Mouse (Mus musculus) spleen, postnatal 10 days (tissue): Measurements from ENCODE around the gene Ccdc138.
"Not testable (repeated sequence)": the region's sequence is repeated elsewhere in the genome, so short reads cannot be mapped to it uniquely, and the experiment has no call there.

Experiments
- DNase-seq, 2 experiments: peaks; one replicate each; pipeline ENCODE4 v3.0.0; 2021 to 2022; ENCODE audit warnings: low spot score in 2 of 2

The Ccdc138 gene

DNA sequence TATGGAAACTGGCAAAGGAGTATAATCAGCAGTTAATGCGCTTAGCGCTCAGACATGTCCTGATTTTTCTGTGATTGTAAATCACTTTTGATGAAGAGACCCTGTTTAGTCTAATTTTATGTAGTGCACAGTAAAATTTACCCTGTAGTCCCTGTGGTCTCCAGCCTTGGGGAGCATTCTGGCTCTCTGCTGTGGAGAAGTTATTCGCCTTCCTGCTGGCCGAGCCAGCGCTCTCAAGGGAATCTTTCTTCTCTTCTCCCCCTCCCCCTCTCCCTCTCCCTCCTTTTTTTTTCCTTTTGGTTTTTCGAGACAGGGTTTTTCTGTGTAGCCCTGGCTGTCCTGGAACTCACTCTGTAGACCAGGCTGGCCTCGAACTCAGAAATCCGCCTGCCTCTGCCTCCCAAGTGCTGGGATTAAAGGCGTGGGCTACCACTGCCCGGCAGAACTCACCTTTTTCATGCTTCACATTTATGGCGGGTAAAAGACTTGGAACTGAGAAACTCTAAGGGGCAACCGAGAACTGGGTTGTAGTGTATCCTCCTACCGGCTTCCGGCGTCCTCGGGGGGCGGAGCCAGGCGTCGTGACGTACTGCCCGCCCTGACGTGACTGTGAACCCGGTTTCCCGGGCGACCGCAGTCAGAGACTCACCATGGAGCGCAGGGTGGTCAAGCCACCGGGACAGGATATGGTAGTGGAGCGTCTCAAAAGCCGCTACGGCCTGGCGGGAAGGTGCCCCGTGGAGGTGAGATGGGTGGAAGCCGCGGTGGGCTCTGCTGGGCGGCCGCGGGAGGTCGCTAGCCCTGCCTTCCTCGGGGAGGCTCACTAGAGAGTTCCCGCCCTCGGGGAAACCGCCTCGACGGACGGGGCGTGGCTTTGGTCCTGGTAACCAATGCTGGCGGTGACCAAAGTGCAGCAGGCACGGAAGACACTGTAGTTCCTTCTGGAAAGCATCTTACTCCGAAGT lies at the start of gene Ccdc138:
Gene Ccdc138 (plus strand): TSS at position 629 of the 965 bp plus-strand sequence.
- peak; percentile 97 for DNase-seq

DNA sequence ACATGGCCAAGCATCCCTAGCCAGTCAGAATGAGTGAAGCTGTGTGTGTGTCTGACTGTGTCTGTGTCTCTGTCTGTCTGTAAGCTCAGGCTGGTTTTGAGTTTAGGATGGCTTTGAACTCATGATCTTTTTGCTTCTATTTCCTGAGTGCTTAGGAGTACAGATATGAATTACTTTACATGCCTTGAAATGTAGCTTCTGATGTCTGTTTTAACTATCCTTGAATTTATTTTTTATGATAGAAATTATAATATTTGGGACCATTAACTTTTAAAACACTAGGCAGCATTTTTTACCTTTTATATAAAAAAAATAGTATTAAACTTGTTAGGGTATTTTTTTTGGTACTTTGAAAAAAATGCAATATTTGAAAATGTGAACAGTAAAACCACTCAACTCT lies 46.2 kb upstream of the Ccdc138 start:
- no peak for DNase-seq

DNA sequence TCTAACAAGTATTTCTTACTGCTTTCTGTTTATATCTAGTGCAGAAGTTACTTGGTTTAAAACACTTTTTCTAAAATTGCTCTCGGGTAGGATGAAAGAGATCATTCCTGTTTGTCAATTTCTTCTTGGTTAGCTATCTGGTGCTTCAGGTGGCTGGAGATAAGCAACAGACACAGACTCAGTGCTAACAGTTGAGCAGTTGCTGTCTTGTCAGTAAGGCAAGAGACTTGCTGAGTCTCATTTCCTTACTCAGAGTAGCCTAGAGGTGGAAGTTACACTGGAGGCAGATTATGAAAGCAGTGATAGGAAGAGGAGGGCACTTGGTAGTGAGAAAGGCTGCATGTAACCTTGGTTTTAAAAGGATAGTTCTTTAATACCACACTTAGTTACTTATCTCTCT lies 45.6 kb upstream of the Ccdc138 start:
- no peak for DNase-seq

DNA sequence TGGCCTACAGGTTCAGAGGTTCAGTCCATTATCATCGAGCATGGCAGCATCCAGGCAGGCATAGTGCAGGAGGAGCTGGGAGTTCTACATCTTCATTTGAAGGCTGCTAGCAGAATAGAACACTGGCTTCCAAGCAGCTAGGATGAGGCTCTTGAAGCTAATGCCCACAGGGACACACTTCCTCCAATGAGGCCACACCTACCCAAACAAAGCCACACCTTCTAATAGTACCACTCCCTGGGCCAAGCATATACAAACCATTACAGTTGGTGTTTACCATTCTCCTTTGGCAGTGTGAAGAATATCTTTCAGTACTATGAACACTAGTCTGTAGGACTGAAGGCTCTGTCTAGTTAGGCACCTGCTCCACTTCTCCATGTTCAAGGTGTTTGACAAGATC lies 37.9 kb upstream of the Ccdc138 start:
- no peak for DNase-seq

- no peak for DNase-seq
These were observed 20.5 kb upstream of the Ccdc138 start for GRCm38 (mm10) chr10:58477086-58477755.

- DNase-seq = no peak
These were observed 19.6 kb upstream of the Ccdc138 start for GRCm38 (mm10) chr10:58478071-58478578.

DNA sequence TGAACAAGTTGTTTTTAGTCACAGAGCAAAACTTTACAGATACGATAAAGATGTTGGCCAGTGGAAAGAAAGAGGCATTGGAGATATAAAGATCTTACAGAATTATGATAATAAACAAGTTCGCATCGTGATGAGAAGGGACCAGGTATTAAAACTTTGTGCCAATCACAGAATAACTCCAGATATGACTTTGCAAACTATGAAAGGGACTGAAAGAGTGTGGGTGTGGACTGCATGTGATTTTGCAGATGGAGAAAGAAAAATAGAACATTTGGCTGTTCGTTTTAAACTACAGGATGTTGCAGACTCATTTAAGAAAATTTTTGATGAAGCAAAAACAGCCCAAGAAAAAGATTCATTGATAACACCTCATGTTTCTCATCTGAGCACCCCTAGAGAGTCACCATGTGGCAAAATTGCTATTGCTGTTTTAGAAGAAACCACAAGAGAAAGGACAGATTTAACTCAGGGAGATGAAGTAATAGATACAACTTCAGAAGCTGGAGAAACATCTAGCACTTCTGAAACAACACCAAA lies 17.7 kb upstream of the Ccdc138 start:
- DNase-seq = no peak

- DNase-seq = no peak
These were observed 6.7 kb upstream of the Ccdc138 start for GRCm38 (mm10) chr10:58491031-58491430.

- peak in 1 of 2 experiments; percentile 20 for DNase-seq
These were observed 2.1 kb upstream of the Ccdc138 start for GRCm38 (mm10) chr10:58495637-58496036.

- no peak for DNase-seq
These were observed 1.0 kb upstream of the Ccdc138 start for GRCm38 (mm10) chr10:58496732-58497131.

GRCm38 (mm10) chr10:58498516-58498915 lies 768 bp downstream of the Ccdc138 start:
- no peak for DNase-seq

- no peak for DNase-seq
These were observed 31.6 kb downstream of the Ccdc138 start for GRCm38 (mm10) chr10:58529358-58529757.

GRCm38 (mm10) chr10:58530896-58531790 lies 33.4 kb downstream of the Ccdc138 start:
- no peak for DNase-seq

DNA sequence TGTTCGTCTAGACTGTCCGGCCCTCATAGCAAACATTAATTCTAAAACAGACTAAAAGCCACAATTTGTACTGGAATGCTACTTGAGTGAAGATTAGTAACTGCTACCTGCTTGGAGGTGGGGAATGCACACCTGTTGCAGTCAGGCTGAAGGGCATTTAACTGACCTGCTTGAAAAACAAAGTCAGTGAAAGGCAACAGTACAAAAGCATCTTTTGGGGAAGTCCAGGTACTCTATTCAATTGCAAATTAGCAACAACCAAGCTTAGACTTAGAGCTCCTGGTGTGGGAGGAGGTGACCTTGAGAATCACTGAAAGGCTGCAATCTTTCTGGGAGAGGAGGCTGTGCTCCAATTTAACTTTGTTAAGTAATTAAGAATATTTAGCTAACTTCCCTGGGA lies 34.4 kb downstream of the Ccdc138 start:
- no peak for DNase-seq

DNA sequence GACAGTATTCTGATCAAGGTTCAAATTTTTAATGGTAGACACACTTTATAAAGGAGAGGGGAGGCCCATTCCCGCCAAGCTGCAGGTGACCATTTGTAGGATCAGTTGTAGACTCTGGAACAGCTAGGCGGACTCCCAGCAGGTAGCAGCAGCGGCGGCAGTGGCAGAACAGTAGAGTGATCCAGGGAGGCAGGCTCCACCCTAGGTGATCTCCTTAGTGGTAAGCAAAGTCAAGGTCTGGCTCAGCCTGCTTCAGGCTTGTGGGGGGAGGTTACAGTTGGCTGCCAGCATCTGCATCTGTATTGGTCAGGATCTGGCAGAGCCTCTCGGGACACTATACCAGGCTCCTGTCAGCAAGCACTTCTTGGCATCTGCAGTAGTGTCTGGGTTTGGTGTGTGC lies 38.5 kb downstream of the Ccdc138 start:
- DNase-seq = not testable (repeated sequence)

GRCm38 (mm10) chr10:58540613-58541012 lies 42.9 kb downstream of the Ccdc138 start:
- no peak for DNase-seq

DNA sequence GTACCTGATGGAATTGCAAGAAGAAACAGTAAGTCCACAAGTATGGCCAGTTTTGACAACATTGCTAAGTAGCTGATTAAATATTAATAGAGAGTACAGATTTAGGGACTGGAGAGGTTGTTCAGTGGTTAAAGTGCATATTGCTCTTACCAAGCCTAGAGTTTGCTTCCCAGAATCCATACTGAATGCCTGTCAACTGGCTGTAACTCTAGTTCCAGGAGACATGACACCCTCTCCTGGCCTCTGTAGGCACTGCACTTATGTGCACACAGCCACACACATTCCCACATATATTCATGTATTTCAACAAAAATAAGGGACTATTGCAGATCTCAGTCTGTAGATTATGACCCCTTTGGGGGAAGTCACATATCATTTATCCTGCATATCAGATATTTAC lies 51.0 kb downstream of the Ccdc138 start:
- no peak for DNase-seq

GRCm38 (mm10) chr10:58554693-58555387 lies 57.1 kb downstream of the Ccdc138 start:
- no peak for DNase-seq

DNA sequence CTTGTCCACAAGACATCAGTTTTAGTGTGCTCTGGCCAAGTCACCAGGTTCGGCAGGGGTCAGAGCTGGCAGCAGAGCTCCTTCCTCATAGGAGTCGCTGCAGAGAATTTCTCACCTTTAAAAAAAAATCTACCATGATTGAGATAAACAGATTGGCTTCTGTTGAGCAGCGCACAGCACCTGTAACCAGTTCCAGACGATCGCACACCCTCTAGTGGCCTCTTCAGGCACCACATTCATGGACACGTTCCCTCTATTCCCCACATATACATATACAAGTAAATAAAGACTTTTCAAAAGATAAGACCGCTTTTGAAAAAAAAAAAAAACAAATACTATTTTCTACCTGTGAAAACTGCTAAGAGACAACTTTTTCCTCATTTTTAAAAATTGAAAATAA lies 61.4 kb downstream of the Ccdc138 start:
- peak in 1 of 2 experiments; percentile 57 for DNase-seq

DNA sequence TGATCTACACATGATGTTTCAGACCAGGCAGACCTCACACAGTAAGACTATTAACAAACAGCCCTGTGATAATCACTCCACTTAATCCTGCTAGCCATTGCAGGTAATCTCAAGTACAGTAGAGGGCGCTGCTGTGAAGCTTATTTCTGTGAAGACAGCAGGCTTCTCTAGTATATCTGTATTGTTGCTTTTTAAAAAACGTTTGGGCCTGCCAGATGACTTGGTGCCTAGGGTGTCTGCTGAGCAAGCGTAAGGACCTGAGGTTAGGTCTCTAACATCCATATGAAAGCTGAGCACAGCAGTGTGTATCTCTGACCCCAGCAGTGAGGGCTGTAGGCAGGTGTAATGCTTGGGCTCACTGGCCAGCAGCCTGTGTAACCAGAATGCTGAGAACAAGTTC lies 62.2 kb downstream of the Ccdc138 start:
- no peak for DNase-seq

GRCm38 (mm10) chr10:58560521-58560920 lies 62.8 kb downstream of the Ccdc138 start:
- no peak for DNase-seq
